Mouse (Mus musculus): Measurements from ENCODE around the gene 4930407I10Rik.

DNA sequence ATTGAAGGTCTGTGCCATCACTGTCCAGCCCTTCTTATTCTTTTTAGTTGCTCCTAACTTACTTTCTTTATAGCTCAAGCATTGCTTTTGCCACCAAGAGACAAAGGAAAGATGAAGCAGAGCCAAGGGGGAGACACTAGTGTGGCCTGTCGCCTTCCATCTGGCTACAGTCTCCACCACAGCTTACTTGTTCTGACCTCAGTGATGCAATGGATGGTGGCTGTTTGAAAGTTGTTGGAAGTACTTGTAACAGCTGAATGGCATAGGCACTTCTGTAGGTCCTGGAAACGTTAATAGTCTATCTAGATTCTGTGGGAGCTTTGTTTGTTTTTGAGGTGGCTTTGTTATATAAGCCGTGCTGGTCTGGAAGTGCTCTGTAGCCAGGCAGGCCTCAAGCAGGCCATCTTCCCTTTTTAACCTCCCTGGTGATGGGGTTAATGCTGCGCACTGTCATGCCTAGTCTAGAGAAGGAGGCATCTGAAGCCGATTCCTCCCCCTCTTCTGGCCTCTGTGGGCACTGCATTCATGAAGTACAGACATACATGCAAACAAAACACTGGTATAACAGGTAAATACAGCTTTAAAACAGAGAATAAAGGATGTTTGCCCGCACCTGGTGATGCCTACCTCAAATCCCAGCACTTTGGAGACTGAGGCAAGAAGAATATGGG is 34.9 kb upstream of the 4930407I10Rik start:
- TF ChIP-seq CTCF (IDR thresholded peaks at IDR 0.05; ENCODE audit: borderline replicate concordance, insufficient read depth, low read depth, low read length) (no peak), POLR2A (IDR thresholded peaks at IDR 0.05; ENCODE audit: borderline replicate concordance, insufficient read depth, low read length) (no peak)

All from cerebellum, adult 2 months (tissue).